Mouse (Mus musculus) hindbrain, embryonic 14.5 days (tissue): ENCODE measurements at regions not wholly inside any gene's neighbourhood (a gene's known extent, or its start where the extent isn't known, plus 50 kb on each side); places are given as distances from the start of the nearest gene placed in this dataset.

Experiments
- ATAC-seq: fragments of 200-750 bp; cut with Nextera tagmentation; 2 replicates; pipeline ENCODE4 v1.8.0; 2017; ENCODE audit warnings: moderate number of reproducible peaks, mild to moderate bottlenecking, moderate TSS enrichment, moderate library complexity; ENCODE audit not compliant: low FRiP score
- DNase-seq: peaks from one replicate; pipeline ENCODE4 v3.0.0-alpha.2; 2015; ENCODE audit warnings: low spot score
- H3K27ac ChIP-seq: fragments of 300-500 bp; sonication (generic); 2 replicates; pipeline ENCODE4 v1.5.1; 2014; ENCODE audit warnings: mild to moderate bottlenecking, moderate library complexity
- H3K27me3 ChIP-seq: fragments of 300-500 bp; sonication (generic); 2 replicates; pipeline ENCODE4 v1.6.1; 2014; ENCODE audit warnings: mild to moderate bottlenecking, low read length, mixed read lengths; ENCODE audit not compliant: control insufficient read depth, insufficient read depth
- H3K36me3 ChIP-seq: fragments of 300-500 bp; sonication (generic); replicated peaks from 2 replicates; pipeline ENCODE4 v1.6.1; 2014; ENCODE audit not compliant: control insufficient read depth, insufficient read depth
- H3K4me1 ChIP-seq: fragments of 300-500 bp; sonication (generic); replicated peaks from 2 replicates; pipeline ENCODE4 v1.6.1; 2014; ENCODE audit warnings: antibody characterized with exemption, low read length, mixed read lengths; ENCODE audit not compliant: control insufficient read depth, insufficient read depth
- H3K4me2 ChIP-seq: fragments of 300-500 bp; sonication (generic); replicated peaks from 2 replicates; pipeline ENCODE4 v1.6.1; 2014; ENCODE audit warnings: mild to moderate bottlenecking, moderate library complexity
- H3K4me3 ChIP-seq: fragments of 300-500 bp; sonication (generic); replicated peaks from 2 replicates; pipeline ENCODE4 v1.5.1; 2014; ENCODE audit warnings: mild to moderate bottlenecking, low read length
- H3K9ac ChIP-seq: fragments of 300-500 bp; sonication (generic); 2 replicates; pipeline ENCODE4 v1.6.1; 2014
- H3K9me3 ChIP-seq: fragments of 300-500 bp; sonication (generic); 2 replicates; pipeline ENCODE4 v1.6.1; 2016; ENCODE audit warnings: low read length; ENCODE audit not compliant: control insufficient read depth
- WGBS: fragments of 180-500 bp; shearing (Covaris S2); extraction: QIAGEN DNeasy Blood & Tissue Kit; methylation state at CpG from one replicate; pipeline ENCODE4 v1.1.7; 2014; 5-methylcytosine and 5-hydroxymethylcytosine counted together

DNA sequence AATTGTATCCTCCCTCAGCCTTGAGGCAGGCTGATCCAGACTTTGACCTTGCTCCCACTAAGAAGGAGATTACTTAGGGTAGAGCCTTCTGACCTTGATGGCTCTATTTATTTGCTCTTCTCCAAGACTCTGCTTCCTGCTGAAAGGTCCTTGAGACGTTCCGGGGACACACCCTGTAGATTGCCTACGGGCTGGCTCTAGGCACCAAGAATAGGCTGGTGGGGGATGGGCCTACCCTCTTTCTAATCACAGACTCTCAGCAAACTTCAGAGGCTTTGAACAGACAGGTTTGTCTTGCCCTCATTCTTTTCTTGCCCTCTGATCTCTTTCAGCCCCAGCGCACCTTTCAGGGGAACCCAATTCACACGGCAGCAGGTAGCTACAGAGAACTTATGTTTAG lies 265.4 kb upstream of the Fshr start:
- Histone ChIP-seq H3K4me3 (no peak overlapping the region), H3K9me3 (no peaks in the 10 kb centered on the region), H3K9ac (no peak overlapping the region), H3K4me2 (no peak overlapping the region), H3K27me3 (no peaks in the 10 kb centered on the region), H3K36me3 (no peaks in the 10 kb centered on the region), H3K27ac (no peak overlapping the region), H3K4me1 (no peaks in the 10 kb centered on the region)
- ATAC-seq (no peak), DNase-seq (no peak)
- WGBS, result 88% methylated on average over 5 of the region's 5 CpGs

DNA sequence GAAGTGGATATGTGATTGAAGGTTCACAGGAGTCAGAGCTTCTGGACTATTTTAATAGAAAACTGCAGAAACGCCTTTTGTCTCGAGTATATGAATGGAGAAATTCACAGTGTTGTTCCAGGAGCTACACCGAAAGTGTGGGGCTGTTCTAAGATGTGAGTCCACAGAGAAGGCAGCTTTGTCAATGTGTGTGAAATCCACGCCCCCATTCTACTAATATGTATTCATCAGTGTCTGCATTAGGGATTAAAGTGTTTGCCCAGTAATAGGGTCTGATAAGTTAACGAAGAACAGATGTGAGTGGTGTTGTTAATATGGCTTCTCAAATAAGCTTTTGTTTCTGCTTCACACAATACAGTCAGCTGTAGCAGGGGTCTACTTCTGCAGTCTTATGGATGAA lies 260.0 kb upstream of the Fshr start:
- DNase-seq (no peak), ATAC-seq (no peak)
- no peak overlapping the region for H3K4me2 ChIP-seq
- no peaks in the 10 kb centered on the region for H3K27me3 ChIP-seq
- 79% methylated on average over 5 of the region's 5 CpGs for WGBS
- no peaks in the 10 kb centered on the region for H3K9me3 ChIP-seq
- no peak overlapping the region for H3K9ac ChIP-seq
- no peak overlapping the region for H3K4me3 ChIP-seq
- H3K36me3 ChIP-seq, result no peaks in the 10 kb centered on the region
- no peak overlapping the region for H3K27ac ChIP-seq
- H3K4me1 ChIP-seq, result no peaks in the 10 kb centered on the region

DNA sequence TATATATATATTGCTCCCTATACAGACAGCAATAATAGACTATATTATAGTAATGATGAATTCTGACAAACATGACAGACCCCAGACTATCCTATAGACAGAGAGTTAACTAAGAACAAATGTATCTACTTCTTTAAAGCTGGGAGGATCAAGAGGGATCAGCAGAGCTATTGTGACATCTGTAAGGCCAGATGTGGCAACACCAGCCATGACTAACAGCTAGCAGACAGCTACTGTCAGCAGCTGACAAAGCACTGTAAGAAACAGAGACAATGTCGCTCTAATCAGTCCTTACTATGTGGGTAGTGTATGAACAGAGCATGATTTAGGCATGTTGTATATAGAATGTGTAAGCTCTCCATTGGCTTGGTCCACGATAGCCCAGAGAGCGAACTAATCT lies 253.8 kb upstream of the Fshr start:
- H3K4me1 ChIP-seq, result no peaks in the 10 kb centered on the region
- H3K9ac ChIP-seq, result no peak overlapping the region
- ATAC-seq (no peak), DNase-seq (no peak)
- WGBS, result 92% methylated on average over 3 of the region's 3 CpGs
- no peak overlapping the region for H3K4me3 ChIP-seq
- no peaks in the 10 kb centered on the region for H3K9me3 ChIP-seq
- H3K36me3 ChIP-seq, result no peaks in the 10 kb centered on the region
- no peak overlapping the region for H3K27ac ChIP-seq
- H3K4me2 ChIP-seq, result no peak overlapping the region
- no peaks in the 10 kb centered on the region for H3K27me3 ChIP-seq

DNA sequence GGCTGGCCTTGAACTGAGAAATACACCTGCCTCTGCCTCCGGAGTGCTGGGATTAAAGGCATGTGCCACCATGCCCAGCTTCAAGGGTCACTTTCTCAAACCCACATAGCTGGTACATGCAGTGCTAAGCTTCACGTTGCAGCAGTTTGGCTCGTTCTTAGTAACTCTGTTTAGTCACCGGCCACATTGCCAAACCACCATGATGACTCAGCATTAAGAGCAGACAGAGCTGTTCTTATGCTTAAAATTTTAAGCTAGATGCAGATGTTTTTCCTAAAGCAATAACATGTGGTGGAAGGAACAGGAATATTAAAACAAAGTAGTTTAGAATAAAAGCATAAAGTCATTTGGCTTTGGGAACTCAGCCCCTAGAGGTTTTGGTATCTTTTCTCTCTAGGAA lies 250.2 kb upstream of the Fshr start:
- H3K4me3 ChIP-seq, result no peak overlapping the region
- 95% methylated on average over 4 of the region's 4 CpGs for WGBS
- H3K9me3 ChIP-seq, result no peaks in the 10 kb centered on the region
- H3K27me3 ChIP-seq, result no peaks in the 10 kb centered on the region
- no peak overlapping the region for H3K9ac ChIP-seq
- H3K36me3 ChIP-seq, result no peaks in the 10 kb centered on the region
- ATAC-seq (no peak), DNase-seq (no peak)
- H3K4me2 ChIP-seq, result no peak overlapping the region
- no peak overlapping the region for H3K27ac ChIP-seq
- no peaks in the 10 kb centered on the region for H3K4me1 ChIP-seq

DNA sequence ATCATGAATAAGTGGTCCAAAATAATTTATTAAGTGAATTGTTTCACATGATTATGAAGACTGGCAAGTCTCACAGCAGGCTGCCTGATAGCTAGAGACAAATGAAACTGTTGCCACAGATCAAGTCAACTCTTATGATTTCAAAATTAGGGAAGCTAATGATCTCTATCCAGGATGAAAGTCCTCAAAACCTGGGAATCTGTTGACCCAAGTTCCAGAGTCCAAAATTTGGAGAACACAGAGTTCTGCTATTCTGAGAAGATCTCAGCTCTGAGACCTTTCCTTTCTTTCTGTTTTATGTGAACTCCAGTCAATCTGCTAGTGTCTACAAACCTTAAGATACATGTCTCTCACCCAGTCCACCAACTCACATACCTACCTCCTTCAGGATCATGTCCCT lies 248.9 kb upstream of the Fshr start:
- no peaks in the 10 kb centered on the region for H3K9me3 ChIP-seq
- DNase-seq, result no peak
- H3K4me3 ChIP-seq, result no peak overlapping the region
- no peaks in the 10 kb centered on the region for H3K4me1 ChIP-seq
- no peak overlapping the region for H3K4me2 ChIP-seq
- H3K9ac ChIP-seq, result no peak overlapping the region
- H3K27ac ChIP-seq, result no peak overlapping the region
- no peak for ATAC-seq
- H3K36me3 ChIP-seq, result no peaks in the 10 kb centered on the region
- H3K27me3 ChIP-seq, result no peaks in the 10 kb centered on the region

DNA sequence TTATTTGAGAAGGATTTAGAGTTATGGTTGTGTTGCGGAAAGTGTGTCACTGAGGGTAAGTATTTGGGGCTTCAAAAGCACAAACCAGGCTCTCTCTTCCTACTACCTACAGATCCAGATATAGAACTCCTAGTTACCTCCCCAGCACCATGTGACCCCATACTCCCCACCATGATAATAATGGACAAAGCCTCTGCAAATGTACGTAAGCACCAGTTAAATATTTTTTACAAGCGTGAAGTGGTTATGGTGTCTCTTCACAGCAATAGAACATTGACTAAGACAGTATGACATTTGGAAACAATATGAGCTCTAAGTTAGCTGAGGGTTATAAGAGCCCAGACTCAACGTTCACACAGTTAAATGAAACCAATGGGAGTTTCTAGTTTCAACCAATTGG lies 233.8 kb upstream of the Fshr start:
- Histone ChIP-seq H3K9me3 (no peaks in the 10 kb centered on the region), H3K4me3 (no peak overlapping the region), H3K4me2 (no peak overlapping the region), H3K27me3 (no peaks in the 10 kb centered on the region), H3K36me3 (no peaks in the 10 kb centered on the region), H3K9ac (no peak overlapping the region), H3K4me1 (no peaks in the 10 kb centered on the region), H3K27ac (no peak overlapping the region)
- DNase-seq, result no peak
- ATAC-seq, result no peak
- WGBS, result 90% methylated on average over 4 of the region's 4 CpGs

DNA sequence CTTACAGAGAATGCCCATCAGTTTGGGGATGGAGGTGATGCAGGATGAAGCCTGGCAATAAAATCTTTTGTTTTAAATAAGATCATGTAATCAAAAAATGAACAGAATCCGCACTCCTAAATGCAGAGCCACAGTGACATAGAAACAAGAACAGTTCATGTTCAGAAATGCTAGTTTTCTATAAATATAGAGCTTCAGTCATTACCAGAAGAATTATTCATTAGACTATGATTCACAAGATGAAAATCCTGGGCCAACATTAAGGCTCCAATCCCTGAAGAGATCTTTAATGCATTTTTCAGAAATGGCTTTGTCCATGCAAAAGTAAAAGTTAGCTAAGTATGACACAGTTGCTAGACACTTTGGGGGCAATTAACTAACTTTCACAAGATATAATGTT lies 209.6 kb upstream of the Fshr start:
- H3K27ac ChIP-seq, result no peak overlapping the region
- no peak overlapping the region for H3K4me2 ChIP-seq
- no peaks in the 10 kb centered on the region for H3K9me3 ChIP-seq
- ATAC-seq, result no peak
- no peak for DNase-seq
- no peaks in the 10 kb centered on the region for H3K27me3 ChIP-seq
- H3K36me3 ChIP-seq, result no peaks in the 10 kb centered on the region
- no peak overlapping the region for H3K9ac ChIP-seq
- H3K4me1 ChIP-seq, result no peaks in the 10 kb centered on the region
- no peak overlapping the region for H3K4me3 ChIP-seq
- 89% methylated on average over 1 of the region's 1 CpGs for WGBS

DNA sequence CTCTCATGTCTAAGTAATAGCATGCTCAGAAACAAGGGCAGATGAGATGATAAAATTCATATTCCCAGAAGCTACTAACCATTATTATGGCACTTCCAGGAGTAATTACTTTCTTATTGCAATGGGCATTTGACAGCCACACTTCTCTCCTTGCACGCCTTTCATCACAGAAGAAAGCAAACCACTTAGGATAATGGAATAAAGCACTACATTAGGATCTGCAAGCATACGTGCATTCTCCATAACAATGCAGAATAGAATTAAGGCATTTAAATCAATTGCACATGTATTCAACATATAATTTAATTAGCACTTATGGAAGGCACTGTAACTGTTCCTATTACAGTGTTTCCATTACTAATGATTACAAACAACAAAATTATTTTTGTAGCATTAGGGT lies 205.1 kb upstream of the Fshr start:
- H3K27ac ChIP-seq, result no peak overlapping the region
- 62% methylated on average over 2 of the region's 2 CpGs for WGBS
- no peak for DNase-seq
- no peaks in the 10 kb centered on the region for H3K4me1 ChIP-seq
- no peaks in the 10 kb centered on the region for H3K9me3 ChIP-seq
- no peaks in the 10 kb centered on the region for H3K36me3 ChIP-seq
- no peak overlapping the region for H3K9ac ChIP-seq
- no peak for ATAC-seq
- H3K4me3 ChIP-seq, result no peak overlapping the region
- no peaks in the 10 kb centered on the region for H3K27me3 ChIP-seq
- no peak overlapping the region for H3K4me2 ChIP-seq

DNA sequence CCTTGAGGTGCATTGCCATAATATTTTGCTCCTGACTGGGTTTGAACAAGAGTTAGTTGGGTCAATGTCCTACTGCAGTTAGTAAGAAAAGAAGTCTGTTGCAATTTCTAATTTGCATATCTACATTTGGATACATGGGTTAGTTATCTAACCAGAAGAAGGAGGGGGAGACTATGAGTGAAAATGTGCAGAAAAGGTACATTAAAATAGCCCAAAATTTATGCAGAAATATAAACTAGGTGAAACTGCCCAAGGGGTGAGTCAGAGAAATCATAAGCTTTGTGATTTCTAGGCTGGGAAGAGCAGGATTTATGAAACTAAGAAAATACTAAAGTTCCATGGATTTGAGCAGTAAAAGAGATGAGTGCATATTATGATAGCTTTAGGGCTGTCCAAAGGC lies 156.8 kb upstream of the Fshr start:
- Histone ChIP-seq H3K9ac (no peak overlapping the region), H3K27me3 (no peaks in the 10 kb centered on the region), H3K9me3 (no peaks in the 10 kb centered on the region), H3K4me3 (no peak overlapping the region), H3K27ac (no peak overlapping the region), H3K4me2 (no peak overlapping the region), H3K36me3 (no peaks in the 10 kb centered on the region), H3K4me1 (no peaks in the 10 kb centered on the region)
- no peak for ATAC-seq
- no peak for DNase-seq

DNA sequence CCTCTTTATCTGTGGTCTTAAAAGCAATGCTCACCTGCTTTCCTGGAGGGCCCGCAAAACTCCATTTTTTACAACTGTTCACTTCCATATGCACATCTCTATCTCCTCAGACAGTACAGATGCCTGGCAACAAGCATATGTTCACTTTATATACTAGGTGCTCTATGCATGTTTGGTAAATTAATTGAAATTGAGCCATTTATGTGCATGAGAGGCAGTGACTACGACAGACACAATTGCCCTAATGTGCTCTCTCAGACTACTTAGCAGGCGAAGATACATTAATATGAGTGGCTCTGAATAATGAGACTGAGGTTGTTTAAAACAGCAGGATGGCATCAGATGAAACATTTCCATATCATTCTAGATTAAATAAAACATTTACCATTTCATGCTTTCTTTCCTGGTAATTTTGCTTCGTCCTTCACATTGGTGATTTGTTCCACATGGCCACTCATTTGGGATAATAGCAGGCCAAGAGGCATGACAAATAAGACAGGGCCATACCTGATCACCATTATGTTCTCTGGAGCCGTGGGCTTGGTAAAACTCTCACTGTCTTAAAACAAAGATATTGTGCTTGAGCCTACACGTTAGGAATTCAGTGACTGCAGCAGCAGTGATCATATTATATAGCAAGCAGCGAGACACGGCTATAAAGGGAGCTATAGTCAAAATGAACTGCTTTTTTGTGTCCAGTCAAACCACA lies 140.2 kb upstream of the Fshr start:
- no peaks in the 10 kb centered on the region for H3K36me3 ChIP-seq
- H3K27me3 ChIP-seq, result no peaks in the 10 kb centered on the region
- DNase-seq (no peak), ATAC-seq (no peak)
- no peaks in the 10 kb centered on the region for H3K9me3 ChIP-seq
- WGBS, result 59% methylated on average over 8 of the region's 8 CpGs
- H3K9ac ChIP-seq, result no peak overlapping the region
- H3K4me2 ChIP-seq, result no peak overlapping the region
- H3K4me1 ChIP-seq, result no peaks in the 10 kb centered on the region; the same call in 1 of the 2 replicates
- H3K27ac ChIP-seq, result no peak overlapping the region
- no peak overlapping the region for H3K4me3 ChIP-seq
